In genomic region chr2:14931968-14932367, GRCm38 (mm10) we compare ENCODE assay signal across 21 mouse cellular contexts.
DNase-seq lines count a peak whose midpoint lies in the region; ATAC-seq and TF ChIP-seq lines count a peak whose summit lies in the region.
"Had no signal": no experiment of that assay in that cellular context is flagged by ENCODE, and none has a peak within 500 bp of the region (broad histone marks: within the 10 kb centered on the region; RNA-seq: fewer than 3 reads in every experiment).

No protein-coding gene starts in this region.

- no peak for DNase-seq in neural tube, embryonic 10.5 days (ENCODE audit: extremely low spot score, low spot score)
- DNase-seq in frontal cortex, postnatal 36 days (ENCODE audit: low spot score in 2 of 2) = no peak
- DNase-seq: adrenal gland, adult 2 months; adrenal gland, adult 8-10 months; adrenal gland, postnatal 10 days; adrenal gland, postnatal 14 days; adrenal gland, postnatal 25 days; adrenal gland, postnatal 36 days; B cell, adult 2 months; cerebellum, adult 11 months; cerebellum, adult 11-12 months; cerebellum, adult 18-20 months had no signal

- no peaks in the 10 kb centered on the region for H3K4me1 ChIP-seq in intestine, embryonic 15.5 days (replicated peaks)
- no peaks in the 10 kb centered on the region for H3K4me1 ChIP-seq in intestine, embryonic 16.5 days (ENCODE audit: control insufficient read depth, insufficient read depth, low read length)
- H3K4me1 ChIP-seq in intestine, postnatal 0 days (replicated peaks; ENCODE audit: control insufficient read depth, insufficient read depth, low read length) = no peaks in the 10 kb centered on the region
- H3K4me1 ChIP-seq in forebrain, embryonic 16.5 days (replicated peaks; ENCODE audit: control insufficient read depth, insufficient read depth, low read length) = peaks cover 2% of the 10 kb centered on the region

- H3K9me3 ChIP-seq in intestine, embryonic 15.5 days = no peaks in the 10 kb centered on the region
- H3K9me3 ChIP-seq in intestine, embryonic 16.5 days (ENCODE audit: control insufficient read depth, low read length) = no peaks in the 10 kb centered on the region
- H3K9me3 ChIP-seq in intestine, postnatal 0 days (ENCODE audit: control insufficient read depth) = no peaks in the 10 kb centered on the region
- H3K9me3 ChIP-seq in forebrain, embryonic 16.5 days (ENCODE audit: control insufficient read depth, low read length) = no peaks in the 10 kb centered on the region
- H3K9me3 ChIP-seq: G1E had no signal

- no peak overlapping the region for H3K4me3 ChIP-seq in intestine, embryonic 15.5 days (replicated peaks)
- H3K4me3 ChIP-seq in intestine, embryonic 16.5 days (ENCODE audit: low read length) = no peak overlapping the region
- H3K4me3 ChIP-seq in intestine, postnatal 0 days (ENCODE audit: low read depth, low read length) = no peak overlapping the region
- H3K4me3 ChIP-seq in forebrain, embryonic 16.5 days (replicated peaks; ENCODE audit: low read length) = no peak overlapping the region

- H3K27ac ChIP-seq in intestine, embryonic 15.5 days = no peak overlapping the region
- no peak overlapping the region for H3K27ac ChIP-seq in intestine, embryonic 16.5 days (ENCODE audit: low read length)
- H3K27ac ChIP-seq in intestine, postnatal 0 days (ENCODE audit: low read depth, low read length) = peak overlapping the region; percentile 11; the same call in 1 of the 2 replicates
- no peak overlapping the region for H3K27ac ChIP-seq in forebrain, embryonic 16.5 days (ENCODE audit: low read length)

- H3K36me3 ChIP-seq in intestine, embryonic 15.5 days = no peaks in the 10 kb centered on the region
- no peaks in the 10 kb centered on the region for H3K36me3 ChIP-seq in intestine, embryonic 16.5 days (ENCODE audit: control insufficient read depth, insufficient read depth, low read length)
- no peaks in the 10 kb centered on the region for H3K36me3 ChIP-seq in intestine, postnatal 0 days (ENCODE audit: control insufficient read depth, insufficient read depth)
- no peaks in the 10 kb centered on the region for H3K36me3 ChIP-seq in forebrain, embryonic 16.5 days (ENCODE audit: control insufficient read depth, insufficient read depth)
- H3K36me3 ChIP-seq: G1E had no signal

- WGBS in intestine, embryonic 15.5 days = 78% methylated on average over 2 of the region's 2 CpGs
- WGBS in intestine, embryonic 16.5 days = 61% methylated on average over 2 of the region's 2 CpGs
- 57% methylated on average over 2 of the region's 2 CpGs for WGBS in intestine, postnatal 0 days
- WGBS in forebrain, embryonic 16.5 days = 94% methylated on average over 2 of the region's 2 CpGs

- peak; percentile 41; the same call in 1 of the 2 replicates for ATAC-seq in intestine, embryonic 15.5 days
- ATAC-seq in intestine, embryonic 16.5 days = peak; percentile 84
- peak; percentile 83 for ATAC-seq in intestine, postnatal 0 days
- no peak for ATAC-seq in forebrain, embryonic 16.5 days
- ATAC-seq: activated CD4-positive, CD25-positive, alpha-beta regulatory T cell, adult 4 months; CD4-positive, CD25-positive, alpha-beta regulatory T cell, adult 4 months; Patski had no signal

- TF ChIP-seq CTCF in intestine, postnatal 0 days (IDR thresholded peaks at IDR 0.05; ENCODE audit: low read depth) = no peak

- H3K9ac ChIP-seq in intestine, embryonic 15.5 days = no peak overlapping the region
- H3K9ac ChIP-seq in intestine, embryonic 16.5 days (ENCODE audit: low read depth, low read length) = no peak overlapping the region
- H3K9ac ChIP-seq in intestine, postnatal 0 days (ENCODE audit: low read depth, low read length) = no peak overlapping the region
- no peak overlapping the region for H3K9ac ChIP-seq in forebrain, embryonic 16.5 days (replicated peaks; ENCODE audit: low read depth, low read length)

- H3K27me3 ChIP-seq in intestine, embryonic 15.5 days (replicated peaks) = no peaks in the 10 kb centered on the region
- no peaks in the 10 kb centered on the region for H3K27me3 ChIP-seq in intestine, embryonic 16.5 days (replicated peaks; ENCODE audit: control insufficient read depth, insufficient read depth, low read length)
- H3K27me3 ChIP-seq in intestine, postnatal 0 days (replicated peaks; ENCODE audit: control insufficient read depth, insufficient read depth, low read length) = no peaks in the 10 kb centered on the region
- no peaks in the 10 kb centered on the region for H3K27me3 ChIP-seq in forebrain, embryonic 16.5 days (replicated peaks; ENCODE audit: control insufficient read depth, insufficient read depth, low read length)
- H3K27me3 ChIP-seq: CH12.LX, Patski had no signal

- H3K4me2 ChIP-seq in intestine, embryonic 15.5 days (replicated peaks) = no peak overlapping the region
- no peak overlapping the region for H3K4me2 ChIP-seq in intestine, embryonic 16.5 days (ENCODE audit: low read depth, low read length)
- no peak overlapping the region for H3K4me2 ChIP-seq in intestine, postnatal 0 days (replicated peaks; ENCODE audit: low read depth)
- no peak overlapping the region for H3K4me2 ChIP-seq in forebrain, embryonic 16.5 days (ENCODE audit: low read length)
